Mouse (Mus musculus) liver, embryonic 13.5 days (tissue): ENCODE data around the gene Cep78. TPM values are rescaled to one million over a fixed set of nuclear protein-coding genes. Genes with fewer than 3 reads are reported as not detected.
A peak's percentile ranks its signal among the peaks of the same experiment; 100 is the strongest.

ENCODE experiments used
- ATAC-seq: fragments of 200-750 bp; cut with Nextera tagmentation; 2 replicates; pipeline ENCODE4 v1.8.0; 2017; ENCODE audit warnings: low read depth, mild to moderate bottlenecking, moderate number of reproducible peaks, moderate library complexity
- DNase-seq: peaks from one replicate; pipeline ENCODE4 v3.0.0; 2022
- H3K27ac ChIP-seq: fragments of 300-500 bp; sonication (generic); 2 replicates; pipeline ENCODE4 v1.5.1; 2015; ENCODE audit warnings: moderate library complexity, mild to moderate bottlenecking, inconsistent platforms
- H3K27me3 ChIP-seq: fragments of 300-500 bp; sonication (generic); 2 replicates; pipeline ENCODE4 v1.6.1; 2015; ENCODE audit warnings: mild to moderate bottlenecking, inconsistent platforms
- H3K36me3 ChIP-seq: fragments of 300-500 bp; sonication (generic); 2 replicates; pipeline ENCODE4 v1.6.1; 2015; ENCODE audit warnings: mild to moderate bottlenecking, inconsistent platforms
- H3K4me1 ChIP-seq: fragments of 300-500 bp; sonication (generic); replicated peaks from 2 replicates; pipeline ENCODE4 v1.6.1; 2015; ENCODE audit warnings: inconsistent platforms
- H3K4me2 ChIP-seq: fragments of 300-500 bp; sonication (generic); 2 replicates; pipeline ENCODE4 v1.6.1; 2015; ENCODE audit warnings: inconsistent platforms, mild to moderate bottlenecking, moderate library complexity
- H3K4me3 ChIP-seq: fragments of 300-500 bp; sonication (generic); replicated peaks from 2 replicates; pipeline ENCODE4 v1.5.1; 2015; ENCODE audit warnings: mild to moderate bottlenecking, inconsistent platforms
- H3K9ac ChIP-seq: fragments of 300-500 bp; sonication (generic); 2 replicates; pipeline ENCODE4 v1.6.1; 2015; ENCODE audit warnings: mild to moderate bottlenecking, inconsistent platforms
- H3K9me3 ChIP-seq: fragments of 300-500 bp; sonication (generic); replicated peaks from 2 replicates; pipeline ENCODE4 v1.6.1; 2016; ENCODE audit warnings: inconsistent platforms
- WGBS: fragments of 180-500 bp; shearing (Covaris S2); methylation state at CpG from one replicate; pipeline ENCODE4 v1.1.7; 2015; ENCODE audit not compliant: insufficient replicate concordance; 5-methylcytosine and 5-hydroxymethylcytosine counted together
- polyA plus RNA-seq: library from polyadenylated mRNA; unstranded; fragments of >200 nt; fragmentation: Nextera tagmentation; extraction: Ambion mirVana; gene quantifications from 2 replicates; pipeline ENCODE4 v1.2.1, GENCODE M21; 2015

The Cep78 gene
- polyA plus RNA-seq, 1 experiment from 2014 or later: 12.8 TPM

GRCm38 (mm10) chr19:15964533-15964932 lies 20.3 kb downstream of the Cep78 start:
- Histone ChIP-seq H3K9me3 (no peaks in the 10 kb centered on the region), H3K4me1 (no peaks in the 10 kb centered on the region), H3K4me3 (no peak overlapping the region), H3K9ac (no peak overlapping the region), H3K36me3 (peaks cover 31% of the 10 kb centered on the region), H3K27ac (no peak overlapping the region), H3K27me3 (no peaks in the 10 kb centered on the region), H3K4me2 (no peak overlapping the region)
- no peak for ATAC-seq
- WGBS: 80% methylated on average over 7 of the region's 7 CpGs
- no peak for DNase-seq

- H3K27ac ChIP-seq: no peak overlapping the region
- no peak overlapping the region for H3K4me3 ChIP-seq
- H3K4me1 ChIP-seq: no peaks in the 10 kb centered on the region
- DNase-seq (no peak), ATAC-seq (no peak)
- 80% methylated on average over 17 of the region's 17 CpGs for WGBS
- H3K27me3 ChIP-seq: no peaks in the 10 kb centered on the region
- H3K9ac ChIP-seq: no peak overlapping the region
- no peaks in the 10 kb centered on the region for H3K9me3 ChIP-seq
- no peak overlapping the region for H3K4me2 ChIP-seq
- H3K36me3 ChIP-seq: peaks cover 23% of the 10 kb centered on the region
Measured at GRCm38 (mm10) chr19:15963011-15963695, 21.6 kb downstream of the Cep78 start.

DNA sequence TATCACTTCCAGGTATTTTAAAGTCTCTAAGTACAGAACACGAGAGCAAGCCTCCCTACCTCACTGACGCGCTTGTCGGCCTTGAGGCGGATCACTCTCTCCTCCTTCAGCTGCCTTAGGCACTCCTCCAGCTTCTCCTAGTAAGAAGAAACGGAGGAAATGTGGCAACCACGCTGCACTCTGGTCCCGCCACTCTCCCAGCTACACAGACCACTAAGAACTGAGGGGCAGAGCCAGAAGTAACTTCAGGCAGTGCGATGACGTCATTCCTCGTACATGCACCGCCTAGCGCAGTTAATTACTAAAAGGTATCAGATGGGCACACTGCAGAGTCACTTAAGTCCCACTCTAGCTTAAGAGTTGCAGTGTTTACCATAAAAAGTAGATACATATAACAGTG lies 22.5 kb downstream of the Cep78 start:
- Histone ChIP-seq H3K9me3 (no peaks in the 10 kb centered on the region), H3K4me2 (no peak overlapping the region), H3K4me3 (no peak overlapping the region), H3K4me1 (no peaks in the 10 kb centered on the region), H3K27me3 (no peaks in the 10 kb centered on the region), H3K27ac (no peak overlapping the region), H3K9ac (no peak overlapping the region), H3K36me3 (peaks cover 23% of the 10 kb centered on the region)
- 80% methylated on average over 13 of the region's 13 CpGs for WGBS
- ATAC-seq: no peak
- no peak for DNase-seq

DNA sequence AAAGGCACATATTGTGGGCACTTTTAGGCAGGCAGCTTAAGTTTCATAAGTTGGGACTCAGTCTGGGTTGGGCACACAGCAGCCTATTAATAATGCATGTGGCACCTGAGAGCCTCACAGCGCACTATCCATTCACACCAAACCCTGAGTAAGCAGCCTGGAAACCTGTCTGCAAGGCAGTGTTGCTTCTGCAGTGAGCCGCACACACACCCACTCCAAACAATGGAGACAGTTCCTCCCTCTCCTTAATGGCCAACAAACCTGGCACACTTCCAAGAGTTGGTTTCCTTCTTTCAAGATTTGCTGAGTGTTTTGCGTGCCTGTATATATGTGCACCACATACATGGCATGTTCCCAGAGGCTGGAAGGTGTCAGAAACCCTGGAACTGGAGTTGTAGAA lies 34.6 kb downstream of the Cep78 start:
- Histone ChIP-seq H3K9ac (no peak overlapping the region), H3K4me1 (no peaks in the 10 kb centered on the region), H3K36me3 (peaks cover 5% of the 10 kb centered on the region), H3K9me3 (no peaks in the 10 kb centered on the region), H3K27me3 (no peaks in the 10 kb centered on the region), H3K4me2 (no peak overlapping the region), H3K4me3 (no peak overlapping the region), H3K27ac (no peak overlapping the region)
- 78% methylated on average over 3 of the region's 3 CpGs for WGBS
- no peak for DNase-seq
- no peak for ATAC-seq

DNA sequence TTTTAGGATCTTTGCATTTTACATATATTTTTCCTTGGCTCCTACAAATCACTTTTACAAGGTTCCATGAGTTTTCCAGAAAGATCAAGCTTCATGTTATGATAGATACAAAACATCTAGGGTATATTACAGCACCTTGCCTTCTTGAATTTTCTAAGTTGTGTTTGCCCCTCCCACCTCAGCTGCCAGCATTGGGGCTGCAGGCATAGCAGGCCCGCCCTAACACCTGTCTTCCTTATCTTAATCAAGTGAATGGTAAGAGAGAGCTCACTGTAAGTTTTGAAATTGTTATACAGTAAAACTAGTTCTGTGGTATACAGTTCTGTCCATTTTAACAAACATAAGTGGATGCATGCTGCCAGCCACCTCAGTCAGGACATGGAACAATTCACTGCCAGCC lies 35.9 kb downstream of the Cep78 start:
- ATAC-seq (no peak), DNase-seq (no peak)
- 35% methylated on average over 1 of the region's 1 CpGs for WGBS
- H3K4me1 ChIP-seq: no peaks in the 10 kb centered on the region
- no peaks in the 10 kb centered on the region for H3K36me3 ChIP-seq
- H3K9ac ChIP-seq: no peak overlapping the region
- H3K4me2 ChIP-seq: no peak overlapping the region
- no peaks in the 10 kb centered on the region for H3K9me3 ChIP-seq
- H3K4me3 ChIP-seq: no peak overlapping the region
- no peaks in the 10 kb centered on the region for H3K27me3 ChIP-seq
- H3K27ac ChIP-seq: no peak overlapping the region

DNA sequence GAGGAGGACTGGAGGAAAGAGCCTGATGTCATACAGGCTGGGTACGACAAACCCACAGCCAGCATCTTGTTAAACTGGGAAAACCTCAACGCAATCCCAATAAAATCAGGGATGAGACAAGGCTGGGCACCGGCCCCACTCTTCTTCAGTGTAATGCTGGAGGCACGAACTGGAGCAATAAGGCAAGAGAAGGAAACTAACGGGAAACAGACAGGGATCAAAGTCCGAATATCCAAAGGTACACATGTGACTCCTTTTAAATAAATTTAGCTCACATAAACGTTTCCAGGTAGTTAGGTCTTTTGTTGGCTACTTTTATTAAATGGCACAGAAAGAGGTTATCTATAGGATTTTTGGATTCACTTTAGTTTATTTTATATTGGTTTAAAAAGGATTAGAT lies 36.4 kb downstream of the Cep78 start:
- no peak overlapping the region for H3K9ac ChIP-seq
- no peak overlapping the region for H3K4me2 ChIP-seq
- ATAC-seq (no peak), DNase-seq (no peak)
- H3K36me3 ChIP-seq: no peaks in the 10 kb centered on the region
- no peaks in the 10 kb centered on the region for H3K4me1 ChIP-seq
- no peaks in the 10 kb centered on the region for H3K27me3 ChIP-seq
- H3K27ac ChIP-seq: no peak overlapping the region
- no peak overlapping the region for H3K4me3 ChIP-seq
- no peaks in the 10 kb centered on the region for H3K9me3 ChIP-seq
- WGBS: 72% methylated on average over 7 of the region's 7 CpGs

- H3K4me3 ChIP-seq: no peak within 1 kb of the TSS
- H3K9me3 ChIP-seq: no peaks in the 10 kb centered on the region
- ATAC-seq (no peak), DNase-seq (no peak)
- H3K27ac ChIP-seq: no peak within 1 kb of the TSS
- no peaks in the 10 kb centered on the region for H3K4me1 ChIP-seq
- WGBS: 52% methylated on average over 7 of the region's 7 CpGs
- no peaks in the 10 kb centered on the region for H3K27me3 ChIP-seq
- H3K36me3 ChIP-seq: no peaks in the 10 kb centered on the region
- no peak within 1 kb of the TSS for H3K9ac ChIP-seq
- no peak within 1 kb of the TSS for H3K4me2 ChIP-seq
Measured at GRCm38 (mm10) chr19:15947237-15947636, 37.6 kb downstream of the Cep78 start, which contains the start of gene Psat1. Gene Psat1, minus strand, starts transcription at chr19:15947337.

DNA sequence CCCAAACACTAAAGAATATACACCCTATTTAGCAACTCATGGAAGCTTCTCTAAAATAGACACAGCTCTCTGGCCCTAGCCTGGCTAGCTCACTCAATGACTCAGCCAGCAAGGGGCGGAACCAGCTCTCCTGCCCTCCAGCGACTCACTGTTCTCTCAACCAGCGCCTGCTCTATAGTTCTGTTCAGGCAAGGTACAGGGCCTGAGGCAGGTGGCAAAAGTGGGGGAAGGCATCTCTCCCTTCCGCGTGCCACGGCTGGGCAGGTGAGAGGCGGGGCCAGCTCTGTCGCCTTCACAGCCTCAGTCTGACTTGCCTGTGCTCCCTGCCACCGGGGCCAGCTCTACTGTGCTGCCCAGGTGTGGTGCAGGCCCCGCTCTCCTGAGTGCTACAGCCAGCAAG lies 38.1 kb downstream of the Cep78 start:
- ATAC-seq: 0 out of 2 replicates have a peak, but pooled peaks have one; percentile 29
- WGBS: 71% methylated on average over 10 of the region's 10 CpGs

GRCm38 (mm10) chr19:15943117-15943423 lies 41.7 kb downstream of the Cep78 start:
- no peaks in the 10 kb centered on the region for H3K27me3 ChIP-seq
- H3K4me1 ChIP-seq: no peaks in the 10 kb centered on the region
- no peak overlapping the region for H3K27ac ChIP-seq
- ATAC-seq (no peak), DNase-seq (no peak)
- H3K36me3 ChIP-seq: no peaks in the 10 kb centered on the region
- no peak overlapping the region for H3K9ac ChIP-seq
- H3K9me3 ChIP-seq: no peaks in the 10 kb centered on the region
- no peak overlapping the region for H3K4me3 ChIP-seq
- WGBS: 72% methylated on average over 7 of the region's 7 CpGs
- H3K4me2 ChIP-seq: no peak overlapping the region

More for the DNA sequence above, 38.1 kb downstream of the Cep78 start:
- Histone ChIP-seq H3K27me3 (no peaks in the 10 kb centered on the region), H3K4me1 (no peaks in the 10 kb centered on the region), H3K36me3 (no peaks in the 10 kb centered on the region), H3K9ac (no peak overlapping the region), H3K9me3 (no peaks in the 10 kb centered on the region), H3K27ac (no peak overlapping the region), H3K4me2 (no peak overlapping the region), H3K4me3 (no peak overlapping the region)
- DNase-seq: no peak

DNA sequence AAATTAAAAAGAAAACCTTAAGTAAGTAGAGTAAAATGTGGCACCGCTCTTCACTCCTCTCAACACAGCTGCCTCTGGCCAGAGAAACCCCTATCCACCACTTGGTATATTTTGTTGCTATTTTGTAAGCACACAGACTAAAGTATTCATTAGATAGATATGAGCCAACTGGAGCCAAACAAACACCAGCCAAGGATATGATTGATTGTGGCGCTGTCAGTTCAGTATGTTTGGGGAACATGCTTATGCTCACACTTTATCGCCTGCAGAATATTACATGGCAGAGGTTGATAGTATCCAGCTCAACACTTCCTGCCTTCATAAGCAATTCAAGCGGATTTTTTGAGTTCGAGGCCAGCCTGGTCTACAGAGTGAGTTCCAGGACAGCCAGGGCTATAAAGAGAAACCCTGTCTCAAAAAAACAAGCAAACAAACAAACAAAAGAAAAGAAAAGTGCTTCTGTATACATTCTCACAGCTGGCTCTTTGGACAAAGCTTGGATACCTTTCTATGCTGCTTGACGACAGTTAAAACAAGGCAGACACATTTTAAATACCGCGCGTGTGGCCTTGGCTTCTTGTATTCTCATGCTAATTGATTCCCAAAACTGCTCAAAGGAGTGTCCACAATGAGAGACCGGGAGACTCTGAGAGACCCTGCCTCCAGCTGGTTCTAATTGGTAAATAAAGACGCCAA lies 42.2 kb downstream of the Cep78 start:
- Histone ChIP-seq H3K4me2 (no peak overlapping the region), H3K4me3 (no peak overlapping the region), H3K36me3 (no peaks in the 10 kb centered on the region), H3K4me1 (no peaks in the 10 kb centered on the region), H3K9me3 (no peaks in the 10 kb centered on the region), H3K9ac (no peak overlapping the region), H3K27ac (no peak overlapping the region), H3K27me3 (no peaks in the 10 kb centered on the region)
- DNase-seq (no peak), ATAC-seq (no peak)
- 66% methylated on average over 11 of the region's 11 CpGs for WGBS

- no peak overlapping the region for H3K4me3 ChIP-seq
- no peaks in the 10 kb centered on the region for H3K4me1 ChIP-seq
- 65% methylated on average over 8 of the region's 8 CpGs for WGBS
- DNase-seq (no peak), ATAC-seq (peak; percentile 69)
- H3K4me2 ChIP-seq: no peak overlapping the region
- H3K9me3 ChIP-seq: no peaks in the 10 kb centered on the region
- no peaks in the 10 kb centered on the region for H3K36me3 ChIP-seq
- no peaks in the 10 kb centered on the region for H3K27me3 ChIP-seq
- H3K27ac ChIP-seq: peak overlapping the region; percentile 71
- no peak overlapping the region for H3K9ac ChIP-seq
Measured at GRCm38 (mm10) chr19:15941399-15941798, 43.4 kb downstream of the Cep78 start.

GRCm38 (mm10) chr19:15925719-15926045 lies 59.1 kb downstream of the Cep78 start:
- H3K27ac ChIP-seq: peak overlapping the region; percentile 88
- peaks cover 37% of the 10 kb centered on the region for H3K4me1 ChIP-seq
- peak overlapping the region; percentile 96 for H3K4me2 ChIP-seq
- 48% methylated on average over 4 of the region's 4 CpGs for WGBS
- peaks cover 3% of the 10 kb centered on the region for H3K36me3 ChIP-seq
- DNase-seq: no peak
- ATAC-seq: no peak
- no peaks in the 10 kb centered on the region for H3K9me3 ChIP-seq
- peak overlapping the region; percentile 82 for H3K4me3 ChIP-seq
- peak overlapping the region; percentile 77 for H3K9ac ChIP-seq
- no peaks in the 10 kb centered on the region for H3K27me3 ChIP-seq
